Mouse (Mus musculus): ENCODE data around the gene Ogg1. TPM values are rescaled to one million over a fixed set of nuclear protein-coding genes. Genes with fewer than 3 reads are reported as not detected.

Ogg1 gene
- polyA plus RNA-seq, 1 experiment from 2014 or later, result 11.4 TPM

GRCm38 (mm10) chr6:113352820-113353219, 26.0 kb downstream of the Ogg1 start:
- Histone ChIP-seq H3K27ac (no peak overlapping the region), H3K4me2 (no peak overlapping the region), H3K27me3 (no peaks in the 10 kb centered on the region), H3K9ac (no peak overlapping the region), H3K36me3 (ENCODE audit: poor library complexity, severe bottlenecking) (no peaks in the 10 kb centered on the region), H3K9me3 (replicated peaks) (no peaks in the 10 kb centered on the region), H3K4me1 (no peaks in the 10 kb centered on the region), H3K4me3 (no peak overlapping the region)
- 81% methylated on average over 3 of the region's 3 CpGs for WGBS
- no peak for ATAC-seq

DNA sequence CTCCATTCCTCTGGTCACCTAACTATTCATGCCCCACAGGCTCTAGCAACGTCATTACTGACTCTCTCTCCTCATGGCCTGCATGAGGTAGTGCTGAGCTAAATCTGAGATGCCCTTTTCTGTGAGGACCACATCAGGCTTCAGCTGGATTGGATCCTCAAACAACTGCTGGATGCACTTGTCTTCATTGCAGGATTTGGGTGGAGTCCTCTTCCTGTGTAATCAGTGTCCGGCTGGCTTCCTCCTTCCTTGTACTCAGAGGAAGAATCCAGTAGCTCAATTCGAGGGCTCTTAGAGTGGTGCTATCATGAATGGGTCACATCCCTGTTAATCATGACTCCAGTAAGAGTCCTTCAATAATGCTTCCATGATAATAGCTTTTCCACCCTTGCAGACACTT, 26.9 kb downstream of the Ogg1 start:
- no peak for ATAC-seq
- H3K9me3 ChIP-seq (replicated peaks), result no peaks in the 10 kb centered on the region
- no peak overlapping the region for H3K27ac ChIP-seq
- no peaks in the 10 kb centered on the region for H3K27me3 ChIP-seq
- no peaks in the 10 kb centered on the region for H3K4me1 ChIP-seq
- H3K4me3 ChIP-seq, result no peak overlapping the region
- 75% methylated on average over 3 of the region's 3 CpGs for WGBS
- H3K36me3 ChIP-seq (ENCODE audit: poor library complexity, severe bottlenecking), result no peaks in the 10 kb centered on the region
- no peak overlapping the region for H3K4me2 ChIP-seq
- no peak overlapping the region for H3K9ac ChIP-seq

- peaks cover 6% of the 10 kb centered on the region for H3K36me3 ChIP-seq (ENCODE audit: poor library complexity, severe bottlenecking)
- H3K4me2 ChIP-seq, result no peak overlapping the region
- no peak overlapping the region for H3K27ac ChIP-seq
- no peaks in the 10 kb centered on the region for H3K9me3 ChIP-seq (replicated peaks)
- H3K27me3 ChIP-seq, result no peaks in the 10 kb centered on the region
- ATAC-seq, result no peak
- no peak overlapping the region for H3K9ac ChIP-seq
- no peaks in the 10 kb centered on the region for H3K4me1 ChIP-seq
- no peak overlapping the region for H3K4me3 ChIP-seq
- WGBS, result 73% methylated on average over 4 of the region's 4 CpGs
These were observed 34.7 kb downstream of the Ogg1 start for GRCm38 (mm10) chr6:113361476-113361875.

GRCm38 (mm10) chr6:113362241-113362640, 35.5 kb downstream of the Ogg1 start:
- WGBS, result 96% methylated on average over 1 of the region's 1 CpGs
- no peaks in the 10 kb centered on the region for H3K9me3 ChIP-seq (replicated peaks)
- no peak overlapping the region for H3K4me2 ChIP-seq
- H3K4me3 ChIP-seq, result no peak overlapping the region
- H3K27me3 ChIP-seq, result no peaks in the 10 kb centered on the region
- H3K27ac ChIP-seq, result no peak overlapping the region
- no peaks in the 10 kb centered on the region for H3K4me1 ChIP-seq
- H3K9ac ChIP-seq, result no peak overlapping the region
- H3K36me3 ChIP-seq (ENCODE audit: poor library complexity, severe bottlenecking), result peaks cover 13% of the 10 kb centered on the region
- ATAC-seq, result no peak

DNA sequence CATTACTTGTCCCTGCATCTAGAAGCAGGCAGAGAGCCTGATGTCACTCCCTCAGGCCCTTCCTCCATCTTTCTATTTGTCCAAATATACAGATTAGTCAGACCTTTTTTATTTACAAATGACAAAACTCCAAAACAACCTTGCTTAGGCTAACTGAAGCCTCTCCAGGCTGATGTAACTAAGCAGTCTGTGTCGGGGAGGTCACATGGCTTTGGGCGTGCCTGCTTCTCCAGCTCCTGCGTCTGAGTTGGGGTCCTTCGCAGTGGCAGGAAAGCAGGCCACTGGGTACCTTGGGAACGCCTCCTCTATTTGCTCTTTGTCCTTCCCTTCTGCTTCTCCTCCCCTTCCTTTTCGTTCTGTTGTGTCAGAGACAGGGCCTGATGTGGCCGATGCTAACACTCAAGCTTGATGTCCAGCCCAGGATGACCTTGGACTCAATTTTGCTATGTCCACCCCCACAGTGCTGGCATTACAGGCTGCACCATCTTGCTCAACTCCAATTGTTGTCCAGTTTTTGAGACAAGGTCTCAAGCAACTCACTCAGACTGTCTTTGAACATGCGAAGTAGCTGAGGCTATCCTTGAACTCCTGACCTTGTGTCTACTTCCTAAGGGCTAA, 37.9 kb downstream of the Ogg1 start:
- Histone ChIP-seq H3K4me3 (no peak overlapping the region), H3K27me3 (no peaks in the 10 kb centered on the region), H3K27ac (no peak overlapping the region), H3K36me3 (ENCODE audit: poor library complexity, severe bottlenecking) (peaks cover 33% of the 10 kb centered on the region), H3K9me3 (replicated peaks) (no peaks in the 10 kb centered on the region), H3K4me1 (no peaks in the 10 kb centered on the region), H3K4me2 (no peak overlapping the region), H3K9ac (no peak overlapping the region)
- WGBS, result 72% methylated on average over 8 of the region's 8 CpGs
- ATAC-seq, result no peak

DNA sequence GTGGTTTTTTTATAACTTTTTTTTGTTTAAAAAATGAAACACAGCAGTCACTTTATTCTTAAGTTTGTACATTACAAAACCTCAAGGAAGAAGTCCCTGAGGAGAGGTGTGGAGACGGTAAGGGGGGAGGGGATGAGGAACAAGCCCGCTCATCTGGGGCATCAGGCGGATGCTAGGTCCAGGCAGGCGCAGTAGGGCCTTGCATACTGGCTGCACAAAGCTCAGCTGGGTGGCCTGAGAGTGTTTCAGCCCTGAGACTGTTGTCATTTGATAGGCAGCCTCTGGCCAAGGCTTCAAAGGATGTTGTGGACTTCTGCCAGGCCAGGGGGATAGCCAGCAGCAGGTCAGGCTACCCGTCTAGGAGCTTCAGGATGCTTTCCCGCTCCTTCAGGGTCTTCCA, 39.9 kb downstream of the Ogg1 start:
- Histone ChIP-seq H3K4me1 (no peaks in the 10 kb centered on the region), H3K9me3 (replicated peaks) (no peaks in the 10 kb centered on the region), H3K27me3 (no peaks in the 10 kb centered on the region), H3K4me2 (no peak overlapping the region), H3K9ac (no peak overlapping the region), H3K36me3 (ENCODE audit: poor library complexity, severe bottlenecking) (peaks cover 53% of the 10 kb centered on the region), H3K4me3 (no peak overlapping the region), H3K27ac (no peak overlapping the region)
- ATAC-seq, result no peak
- WGBS, result 94% methylated on average over 6 of the region's 6 CpGs

- Histone ChIP-seq H3K36me3 (ENCODE audit: poor library complexity, severe bottlenecking) (peaks cover 62% of the 10 kb centered on the region), H3K9me3 (replicated peaks) (no peaks in the 10 kb centered on the region), H3K27ac (no peak overlapping the region), H3K9ac (no peak overlapping the region), H3K27me3 (no peaks in the 10 kb centered on the region), H3K4me2 (no peak overlapping the region), H3K4me1 (no peaks in the 10 kb centered on the region), H3K4me3 (no peak overlapping the region)
- 90% methylated on average over 1 of the region's 1 CpGs for WGBS
- ATAC-seq, result no peak
These were observed 40.8 kb downstream of the Ogg1 start for GRCm38 (mm10) chr6:113367574-113367973.

- Histone ChIP-seq H3K4me3 (no peak overlapping the region), H3K27ac (no peak overlapping the region), H3K4me1 (no peaks in the 10 kb centered on the region), H3K27me3 (no peaks in the 10 kb centered on the region), H3K36me3 (ENCODE audit: poor library complexity, severe bottlenecking) (peaks cover 68% of the 10 kb centered on the region), H3K9me3 (replicated peaks) (no peaks in the 10 kb centered on the region), H3K4me2 (no peak overlapping the region), H3K9ac (no peak overlapping the region)
- 92% methylated on average over 7 of the region's 7 CpGs for WGBS
- ATAC-seq, result no peak
These were observed 41.4 kb downstream of the Ogg1 start for GRCm38 (mm10) chr6:113368124-113368523.

DNA sequence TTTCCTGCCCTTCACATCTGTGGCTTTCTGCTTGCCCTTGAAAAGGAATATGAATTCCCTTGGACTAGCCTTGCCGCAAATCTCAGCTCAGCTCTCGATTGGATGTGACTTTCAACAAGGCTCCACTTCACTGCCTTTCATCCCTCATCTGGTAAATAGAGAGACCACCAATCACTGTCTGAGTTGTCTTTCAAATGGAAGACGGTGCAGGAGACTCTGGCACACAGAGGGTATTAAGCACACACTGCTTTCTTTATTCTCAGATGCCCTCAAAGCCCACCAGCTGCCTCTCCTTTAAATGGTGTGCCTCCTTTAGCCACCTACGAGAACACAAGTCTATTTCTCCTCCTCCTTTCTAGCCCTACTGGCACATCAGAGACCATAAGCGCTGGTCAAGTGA, 41.8 kb downstream of the Ogg1 start:
- Histone ChIP-seq H3K4me3 (no peak overlapping the region), H3K36me3 (ENCODE audit: poor library complexity, severe bottlenecking) (peaks cover 72% of the 10 kb centered on the region), H3K9me3 (replicated peaks) (no peaks in the 10 kb centered on the region), H3K27ac (no peak overlapping the region), H3K4me1 (no peaks in the 10 kb centered on the region), H3K4me2 (no peak overlapping the region), H3K9ac (no peak overlapping the region), H3K27me3 (no peaks in the 10 kb centered on the region)
- 74% methylated on average over 5 of the region's 5 CpGs for WGBS
- ATAC-seq, result no peak

GRCm38 (mm10) chr6:113370194-113370929, 43.6 kb downstream of the Ogg1 start:
- no peak for ATAC-seq
- peaks cover 90% of the 10 kb centered on the region for H3K36me3 ChIP-seq (ENCODE audit: poor library complexity, severe bottlenecking)

DNA sequence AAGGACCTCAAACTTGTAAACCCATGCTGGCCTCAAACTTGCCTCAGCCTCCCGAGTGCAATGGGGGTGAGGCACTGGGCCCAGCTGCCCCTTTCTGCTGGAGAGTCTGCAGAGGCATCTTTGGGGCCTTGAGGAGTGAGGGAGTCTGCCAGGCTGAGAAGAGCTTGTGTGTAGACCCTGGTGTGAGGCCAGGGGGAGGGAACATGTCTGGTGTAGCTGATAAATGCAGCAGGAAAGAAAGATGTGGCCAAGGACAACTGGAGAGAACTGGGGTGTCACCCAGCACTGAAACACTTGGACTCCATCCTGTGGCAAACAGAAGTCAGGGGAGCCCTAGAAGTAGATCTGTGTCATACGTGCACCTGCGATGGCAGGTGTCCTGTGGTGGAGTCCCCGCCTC, 46.7 kb downstream of the Ogg1 start:
- WGBS, result 96% methylated on average over 4 of the region's 4 CpGs
- H3K36me3 ChIP-seq (ENCODE audit: poor library complexity, severe bottlenecking), result peaks cover 75% of the 10 kb centered on the region

More at GRCm38 (mm10) chr6:113370194-113370929, 43.6 kb downstream of the Ogg1 start:
- H3K4me2 ChIP-seq, result no peak overlapping the region
- 95% methylated on average over 20 of the region's 20 CpGs for WGBS
- H3K9me3 ChIP-seq (replicated peaks), result no peaks in the 10 kb centered on the region
- H3K4me3 ChIP-seq, result no peak overlapping the region
- no peak overlapping the region for H3K9ac ChIP-seq
- no peaks in the 10 kb centered on the region for H3K4me1 ChIP-seq
- no peaks in the 10 kb centered on the region for H3K27me3 ChIP-seq
- no peak overlapping the region for H3K27ac ChIP-seq

GRCm38 (mm10) chr6:113377172-113377495, 50.4 kb downstream of the Ogg1 start:
- Histone ChIP-seq H3K4me3 (peak overlapping the region; percentile 99), H3K4me1 (peaks cover 24% of the 10 kb centered on the region), H3K27me3 (no peaks in the 10 kb centered on the region), H3K9me3 (replicated peaks) (no peaks in the 10 kb centered on the region), H3K27ac (peak overlapping the region; percentile 93), H3K9ac (peak overlapping the region; percentile 98), H3K36me3 (ENCODE audit: poor library complexity, severe bottlenecking) (peaks cover 57% of the 10 kb centered on the region), H3K4me2 (peak overlapping the region; percentile 99)
- no peak for ATAC-seq
- 9% methylated on average over 7 of the region's 7 CpGs for WGBS

More for the DNA sequence above, 46.7 kb downstream of the Ogg1 start:
- Histone ChIP-seq H3K27ac (no peak overlapping the region), H3K4me2 (no peak overlapping the region), H3K27me3 (no peaks in the 10 kb centered on the region), H3K9me3 (replicated peaks) (no peaks in the 10 kb centered on the region), H3K4me3 (no peak overlapping the region), H3K4me1 (peaks cover 13% of the 10 kb centered on the region), H3K9ac (0 out of 2 replicates have a peak overlapping the region, but pooled peaks have one; percentile 5)
- ATAC-seq, result no peak

Measured in forebrain, embryonic 13.5 days (tissue).